19 mouse cellular contexts compared by ENCODE assay signal in the genomic region with DNA sequence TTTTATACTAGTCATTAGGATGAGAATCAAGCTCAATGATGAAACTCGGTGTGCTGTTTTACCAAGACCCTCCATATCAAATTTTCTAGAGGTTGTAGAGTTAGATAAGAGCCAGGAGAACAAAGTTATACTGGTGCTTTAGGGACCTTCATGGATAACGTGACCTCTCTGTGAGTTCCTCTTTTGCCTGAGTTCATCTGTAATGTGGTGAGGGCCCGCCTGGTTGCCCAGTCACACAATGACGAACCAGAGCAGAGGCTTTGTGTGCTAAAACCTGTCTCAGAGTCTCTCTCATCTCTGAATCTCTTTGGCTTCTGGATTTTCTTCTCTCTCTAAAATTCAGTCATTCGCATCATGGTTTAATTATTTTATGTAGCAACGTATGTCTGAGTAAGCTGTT.
DNase-seq lines count a peak whose midpoint lies in the region; ATAC-seq and TF ChIP-seq lines count a peak whose summit lies in the region.
"Had no signal": no experiment of that assay in that cellular context is flagged by ENCODE, and none has a peak within 500 bp of the region (broad histone marks: within the 10 kb centered on the region; RNA-seq: fewer than 3 reads in every experiment).

No protein-coding gene starts in this region.

- no peak for TF ChIP-seq POLR2A in kidney, adult 2 months (IDR thresholded peaks at IDR 0.05; ENCODE audit: low read depth, low read length)

- TF ChIP-seq CTCF in kidney, adult 2 months (conservative IDR thresholded peaks at IDR 0.05; ENCODE audit: insufficient read depth, insufficient read length, low read depth, low read length): no peak

- H3K27me3 ChIP-seq in kidney, adult 2 months (replicated peaks; ENCODE audit: control insufficient read depth, insufficient read depth, low read length): no peaks in the 10 kb centered on the region
- H3K27me3 ChIP-seq: CH12.LX, Patski had no signal

- H3K4me1 ChIP-seq in kidney, adult 2 months (ENCODE audit: control insufficient read depth, insufficient read depth, low read length): 0 out of 2 replicates have a peak, but pooled peaks cover 2% of the 10 kb centered on the region

- peak; percentile 60 to 73; a peak in 1 of 4 replicates for ATAC-seq in hematopoietic stem cell, adult 5-6 weeks (replicated peaks in 1 of 2; ENCODE audit: insufficient read depth in 1 of 2, low FRiP score in 2 of 2, low TSS enrichment in 1 of 2, low read depth in 1 of 2, poor library complexity in 2 of 2, severe bottlenecking in 2 of 2)
- 0 out of 2 replicates have a peak, but pooled peaks have one; percentile 39 for ATAC-seq in megakaryocyte progenitor cell, adult 5-6 weeks (replicated peaks; ENCODE audit: poor library complexity)
- ATAC-seq: activated CD4-positive, CD25-positive, alpha-beta regulatory T cell, adult 4 months; CD4-positive, CD25-positive, alpha-beta regulatory T cell, adult 4 months; Patski had no signal

- WGBS in kidney, adult 2 months: 92% methylated on average over 6 of the region's 6 CpGs

- H3K4me3 ChIP-seq in kidney, adult 2 months (ENCODE audit: insufficient read depth, low read depth, low read length): no peak overlapping the region

- no peaks in the 10 kb centered on the region for H3K36me3 ChIP-seq in kidney, adult 2 months (ENCODE audit: control insufficient read depth, insufficient read depth, low read length)
- H3K36me3 ChIP-seq: G1E had no signal

- no peak overlapping the region for H3K27ac ChIP-seq in kidney, adult 2 months (ENCODE audit: insufficient read depth, low read depth, low read length)

- DNase-seq in kidney, adult 2 months: no peak
- DNase-seq in layer of hippocampus, postnatal 10 days (ENCODE audit: low spot score in 2 of 2): no peak
- DNase-seq: adrenal gland, adult 2 months; adrenal gland, adult 8-10 months; adrenal gland, postnatal 10 days; adrenal gland, postnatal 14 days; adrenal gland, postnatal 25 days; adrenal gland, postnatal 36 days; B cell, adult 2 months; cerebellum, adult 11 months; cerebellum, adult 11-12 months; cerebellum, adult 18-20 months had no signal
